Mouse (Mus musculus): ENCODE data around the gene Cyp2c40. TPM values are rescaled to one million over a fixed set of nuclear protein-coding genes. Genes with fewer than 3 reads are reported as not detected.

Gene Cyp2c40
- not detected in 2 replicates for polyA plus RNA-seq (2012; rRNA removed)

GRCm38 (mm10) chr19:39812714-39813113 lies at the start of gene Cyp2c40:
Gene Cyp2c40, minus strand, starts transcription at chr19:39812814.

GRCm38 (mm10) chr19:39740920-39741319 lies 71.7 kb downstream of the Cyp2c40 start, which contains the start of gene Cyp2c68:
Gene Cyp2c68, minus strand, starts transcription at chr19:39741054.

Other genes with a start within 250 kb of the Cyp2c40 start
- gene Cyp2c67, start 163.8 kb downstream of the Cyp2c40 start, polyA plus RNA-seq (2012; rRNA removed): 0.04 and 0.06 TPM in 2 replicates
- 1.3 and 2.3 TPM in 2 replicates for gene Cyp2c68, start 71.8 kb downstream of the Cyp2c40 start, polyA plus RNA-seq (2012; rRNA removed)
- gene Cyp2c69, start 74.0 kb upstream of the Cyp2c40 start, polyA plus RNA-seq (2012; rRNA removed): not detected in 2 replicates
- gene Cyp2c37, start 179.6 kb upstream of the Cyp2c40 start, polyA plus RNA-seq (2012; rRNA removed): not detected in 2 replicates